Mouse (Mus musculus) gastrocnemius, postnatal 10 days (tissue): ENCODE measurements around the gene Aak1. TPM values are rescaled to one million over a fixed set of nuclear protein-coding genes. Genes with fewer than 3 reads are reported as not detected.

Source experiments
- DNase-seq: peaks from one replicate; pipeline ENCODE4 v3.0.0; 2021; ENCODE audit warnings: mixed read lengths
- long read RNA-seq, 2 experiments: library from polyadenylated mRNA; stranded (forward); transcript quantifications; one replicate each; pipeline ENCODE4 v2.0.0; 2021
- total RNA-seq, 2 experiments: library from RNA; stranded (reverse); gene quantifications; 2 replicates each; pipeline ENCODE4 v1.2.3; 2021

The Aak1 gene
- 10 to 100 TPM; 35.7 to 45.3 TPM for total RNA-seq
- long read RNA-seq, experiment 1, partial matches to known transcripts: 0 of 10 reads
- long read RNA-seq, experiment 1, other reads (novel, unspliced or antisense): 10 of 10 reads
- long read RNA-seq, experiment 2, partial matches to known transcripts: 0 of 4 reads
- long read RNA-seq, experiment 2, other reads (novel, unspliced or antisense): 4 of 4 reads

DNA sequence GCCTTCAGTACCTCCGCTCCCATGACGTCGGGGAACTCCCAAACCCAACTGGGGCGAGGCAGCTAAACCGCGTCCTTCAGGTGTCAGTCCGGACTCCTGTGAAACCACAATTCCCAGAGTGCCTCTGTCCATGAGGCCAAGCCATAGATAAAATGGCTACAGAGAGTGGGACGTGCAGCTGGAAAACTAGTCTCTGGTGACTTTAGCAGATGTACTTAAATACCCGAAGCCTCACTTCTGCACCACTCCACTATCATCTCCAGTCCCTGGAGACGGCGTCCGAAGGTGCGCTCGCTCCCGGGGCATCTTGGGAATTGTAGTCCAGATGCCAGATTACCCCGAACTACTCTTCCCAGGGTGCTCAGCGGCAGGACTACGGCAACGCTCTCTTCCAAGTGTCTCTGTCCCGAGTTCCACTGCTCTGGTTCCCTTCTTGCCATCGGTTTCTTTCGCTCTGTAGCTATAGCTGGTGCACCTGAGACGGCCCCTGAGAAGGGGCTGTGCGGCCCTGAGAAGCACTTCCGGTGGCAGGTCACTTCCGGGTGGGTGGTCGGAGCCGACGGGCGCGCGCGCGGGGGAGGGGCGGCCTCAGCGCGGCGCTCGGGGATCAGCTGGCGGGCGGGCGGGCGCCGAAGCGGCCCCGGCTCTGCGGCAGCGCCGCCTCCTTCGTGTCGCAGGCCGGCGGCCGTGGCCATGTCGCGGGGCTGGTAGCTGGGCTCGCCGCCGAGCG, at the start of gene Aak1:
Gene Aak1, plus strand, starts transcription at position 603 of the 730 bp plus-strand sequence.
- peak; percentile 93 for DNase-seq

DNA sequence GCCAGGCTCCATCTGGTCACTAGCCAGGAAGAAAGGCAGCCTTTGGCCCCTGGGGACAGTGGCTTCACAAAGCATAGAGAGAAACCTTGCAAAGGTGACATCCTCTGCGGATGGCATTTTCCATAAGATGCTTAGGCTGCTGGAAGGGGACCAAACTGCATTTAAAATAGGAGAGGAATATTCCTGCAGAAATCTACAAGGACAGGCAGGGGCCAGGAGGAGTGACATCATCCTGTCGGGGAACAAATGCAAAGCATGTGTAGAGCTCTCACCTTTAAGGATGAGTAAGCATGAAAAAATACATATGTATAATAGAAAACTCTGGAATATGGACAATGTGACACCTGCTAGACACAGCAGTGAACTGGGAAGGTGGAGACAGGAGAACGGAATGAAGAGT, 48.9 kb upstream of the Aak1 start:
- no peak for DNase-seq

DNA sequence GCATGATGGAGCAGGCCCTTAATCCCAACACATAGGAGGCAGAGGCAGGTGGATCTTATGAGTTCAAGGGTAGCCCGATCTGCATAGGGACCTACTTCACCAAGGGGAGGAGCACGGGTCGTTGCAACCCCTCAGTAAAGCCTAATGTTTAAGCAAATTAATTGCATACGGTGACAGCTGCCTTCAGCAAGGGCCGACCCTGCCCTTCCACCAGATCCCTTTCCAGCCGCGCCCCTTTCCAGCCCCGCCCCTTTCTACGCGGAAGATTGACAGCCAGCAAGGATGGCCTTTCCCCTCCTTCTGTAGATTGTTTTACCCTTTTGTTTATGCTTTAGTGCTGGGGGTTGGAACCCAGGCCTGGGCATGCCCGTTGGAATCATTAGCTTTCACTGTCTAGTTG, 47.9 kb upstream of the Aak1 start:
- no peak for DNase-seq

DNA sequence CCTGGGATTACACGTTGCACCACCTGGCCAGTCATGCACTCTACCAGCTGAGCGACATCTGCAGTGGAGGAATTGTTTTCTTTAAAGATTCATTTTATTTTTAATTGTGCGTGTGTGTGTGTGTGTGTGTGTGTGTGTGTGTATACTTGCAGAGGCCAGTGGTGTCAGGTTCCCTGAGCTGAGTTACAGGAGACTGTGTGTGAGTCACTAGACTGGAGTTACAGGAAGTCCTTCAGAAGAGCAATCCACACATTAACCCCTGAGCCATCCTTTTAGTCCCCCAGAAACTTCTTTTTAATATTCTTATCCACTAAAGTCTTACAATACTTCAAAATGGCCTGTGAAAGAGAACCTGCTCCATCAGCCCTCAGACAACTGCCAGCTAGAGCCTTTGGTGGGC, 44.7 kb upstream of the Aak1 start:
- DNase-seq: no peak

DNA sequence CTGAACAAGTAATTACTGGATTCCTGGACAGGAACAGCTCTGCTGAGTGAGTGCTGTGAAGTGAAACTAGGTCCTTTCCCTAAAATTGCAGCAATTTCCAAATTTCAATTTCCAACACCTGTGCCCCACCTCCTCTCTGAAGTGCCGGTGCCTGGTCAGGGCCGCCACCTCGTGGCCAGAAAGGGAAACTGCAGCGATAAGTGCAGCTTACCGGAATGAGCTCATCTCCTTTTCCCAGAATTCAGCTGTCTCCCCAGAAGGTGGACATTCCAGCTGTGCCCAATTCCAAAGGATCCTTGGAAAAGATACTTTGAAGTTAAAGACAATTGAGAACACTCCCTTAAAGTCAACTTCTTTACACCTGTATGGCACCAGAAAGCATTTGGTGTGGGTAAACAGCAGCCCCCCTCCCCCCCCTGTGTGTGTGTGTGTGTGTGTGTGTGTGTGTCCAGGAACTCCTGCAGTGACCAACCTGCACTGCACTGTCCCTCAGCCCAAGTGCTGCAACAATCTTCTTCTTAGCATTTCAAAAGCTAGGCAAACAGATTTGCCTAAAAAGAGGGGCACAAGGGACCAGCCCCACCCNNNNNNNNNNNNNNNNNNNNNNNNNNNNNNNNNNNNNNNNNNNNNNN, 42.7 kb upstream of the Aak1 start:
- peak; percentile 67 for DNase-seq

DNA sequence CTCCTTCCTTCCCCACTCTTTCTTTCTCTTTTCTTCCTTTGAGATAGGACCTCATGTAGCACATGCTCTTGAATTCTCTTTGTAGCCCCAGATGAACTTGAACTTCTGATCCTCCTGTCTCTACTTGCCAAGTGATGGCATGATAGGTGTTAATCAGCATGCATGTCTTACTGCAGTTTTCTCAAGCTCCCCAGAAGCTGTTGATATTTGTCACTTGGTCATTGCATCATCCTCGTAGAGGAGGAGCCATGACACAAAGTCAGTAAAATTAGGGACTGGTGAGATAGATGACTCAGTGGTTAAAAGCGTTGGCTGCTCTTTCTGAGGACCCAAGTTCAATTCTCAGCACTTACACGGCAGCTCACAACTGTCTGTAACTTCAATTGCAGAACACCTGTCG, 36.4 kb upstream of the Aak1 start:
- no peak for DNase-seq

DNA sequence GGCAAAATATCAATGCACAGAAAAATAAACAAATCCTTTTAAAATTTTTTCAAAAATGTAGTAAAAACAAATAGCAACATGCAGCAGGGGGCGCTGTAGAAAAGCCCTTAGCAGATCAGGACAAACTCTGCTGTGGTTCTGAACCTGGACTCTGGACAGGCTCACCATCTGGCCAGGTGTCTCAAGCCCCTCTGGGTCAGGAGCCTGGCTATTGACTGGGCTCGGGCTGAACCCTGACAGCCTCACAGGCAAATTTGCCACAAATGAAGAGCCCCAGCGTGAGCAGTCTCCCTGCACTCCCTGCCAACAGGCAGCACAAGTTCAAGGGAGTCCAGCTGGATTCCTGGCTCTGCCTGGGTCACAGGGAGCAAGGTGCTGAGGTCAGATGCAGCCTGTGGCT, 36.0 kb upstream of the Aak1 start:
- DNase-seq: peak; percentile 69

DNA sequence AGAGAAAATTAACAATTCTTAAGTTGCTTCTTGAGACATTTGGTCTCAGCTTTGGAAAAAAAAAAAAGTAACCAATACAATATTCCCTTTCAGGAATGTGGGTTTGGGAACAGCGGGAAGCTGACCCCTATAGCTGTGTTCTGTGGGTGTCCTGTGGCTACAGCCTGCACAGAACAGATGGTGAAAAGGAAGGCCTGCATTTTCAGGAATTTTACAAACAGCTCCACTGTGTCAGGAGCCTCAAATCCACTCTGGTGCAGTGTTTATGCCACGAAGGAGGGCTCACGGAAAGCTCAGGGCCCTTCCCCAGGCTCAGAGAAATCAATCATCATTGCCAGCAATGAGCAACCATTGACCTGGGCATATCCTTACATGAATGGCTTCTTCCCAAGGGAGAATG, 34.4 kb upstream of the Aak1 start:
- no peak for DNase-seq

DNA sequence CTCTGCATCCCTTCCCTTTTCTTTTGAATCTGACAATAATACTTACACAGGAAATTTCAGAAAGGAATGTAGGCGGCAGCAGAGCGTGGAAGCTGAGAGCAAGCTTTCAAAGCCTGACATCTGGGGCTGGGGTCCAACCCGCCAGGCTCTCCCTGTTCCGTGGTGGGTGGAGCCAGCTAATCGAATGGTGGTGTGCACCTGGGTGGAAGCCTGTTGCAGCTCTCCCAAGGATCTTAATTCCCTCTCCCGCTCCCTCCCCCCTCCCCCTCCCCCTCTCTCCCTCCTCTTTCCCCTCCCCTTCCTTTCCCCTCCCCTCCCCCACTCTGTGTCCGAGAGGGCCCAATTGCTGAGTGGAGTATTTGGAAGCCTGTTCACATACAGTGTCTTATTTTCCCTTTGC, 33.9 kb upstream of the Aak1 start:
- no peak for DNase-seq

DNA sequence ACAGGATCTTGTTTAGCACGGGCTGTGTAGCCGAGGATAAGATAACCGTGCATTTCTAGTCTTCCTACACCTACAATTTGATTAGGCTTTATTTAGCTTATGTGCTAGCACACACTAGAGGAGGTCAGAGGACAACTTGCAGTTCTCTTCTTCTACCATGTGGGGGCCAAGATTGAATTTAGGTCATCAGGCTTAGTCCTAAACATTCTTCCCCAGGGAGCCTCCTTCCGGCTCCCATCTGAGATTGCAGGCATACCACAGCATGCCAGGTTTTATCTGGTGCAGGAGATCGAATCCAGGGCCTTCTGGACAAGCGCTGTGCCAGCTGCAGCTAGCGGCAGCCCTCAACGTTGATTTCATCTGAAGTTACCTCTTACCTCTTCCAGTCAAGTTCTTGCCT, 32.7 kb upstream of the Aak1 start:
- DNase-seq: no peak

DNA sequence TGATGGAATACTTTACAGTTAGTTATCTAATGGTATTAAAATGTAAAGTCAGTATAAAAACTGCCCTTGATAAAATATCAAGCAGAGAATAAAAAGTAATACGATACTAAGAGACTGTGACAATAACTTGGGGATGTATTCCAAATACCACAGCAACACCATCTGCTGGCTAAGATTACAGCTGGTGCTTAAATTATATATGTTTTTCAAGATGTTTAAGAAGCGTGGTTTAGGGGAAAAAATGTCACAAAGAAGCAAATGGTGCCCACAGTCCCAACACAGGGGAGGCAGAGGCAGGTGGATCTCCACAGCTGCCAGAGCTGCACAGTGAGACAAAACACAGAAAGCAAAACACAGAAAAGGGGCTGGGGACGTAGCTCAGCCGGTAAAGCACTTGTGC, 30.4 kb upstream of the Aak1 start:
- DNase-seq: no peak

DNA sequence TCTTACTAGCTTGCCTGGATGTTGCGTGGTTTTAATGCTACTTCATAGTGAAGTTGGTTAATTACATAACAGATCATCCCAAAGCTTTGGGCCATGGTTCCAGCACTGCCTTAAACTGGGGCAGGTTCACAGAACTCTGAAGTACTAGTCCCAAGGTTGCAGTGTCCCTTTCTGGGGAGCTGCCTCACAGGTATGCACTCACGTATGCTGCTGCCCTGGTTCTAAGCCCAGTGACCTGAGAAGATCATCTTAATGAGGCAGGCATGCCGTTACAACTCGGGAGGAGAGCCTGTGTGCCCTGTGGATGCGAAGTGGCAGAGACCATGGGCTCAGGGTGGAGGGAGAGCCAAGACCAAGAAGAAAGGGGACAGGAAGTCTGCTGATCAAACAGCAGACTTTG, 29.4 kb upstream of the Aak1 start:
- DNase-seq: no peak

DNA sequence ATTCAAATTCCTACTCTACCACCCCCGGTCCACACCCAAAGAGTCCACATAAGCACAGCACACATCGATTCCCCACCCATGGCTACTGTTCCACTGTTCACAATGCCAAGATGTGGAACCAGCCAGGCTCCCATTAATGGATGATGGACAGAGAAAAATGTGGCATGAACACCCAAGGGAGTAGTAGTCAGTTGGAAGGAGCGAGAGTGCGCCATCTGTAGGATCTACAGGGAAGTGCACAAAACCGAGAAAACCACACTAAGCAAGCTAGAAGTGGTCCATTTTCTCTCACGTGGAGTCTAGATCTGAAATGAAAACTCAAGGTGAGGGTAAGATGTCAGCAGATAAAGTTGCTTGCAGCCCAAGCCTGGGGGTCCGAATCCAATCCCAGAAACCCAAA, 28.6 kb upstream of the Aak1 start:
- DNase-seq: no peak

DNA sequence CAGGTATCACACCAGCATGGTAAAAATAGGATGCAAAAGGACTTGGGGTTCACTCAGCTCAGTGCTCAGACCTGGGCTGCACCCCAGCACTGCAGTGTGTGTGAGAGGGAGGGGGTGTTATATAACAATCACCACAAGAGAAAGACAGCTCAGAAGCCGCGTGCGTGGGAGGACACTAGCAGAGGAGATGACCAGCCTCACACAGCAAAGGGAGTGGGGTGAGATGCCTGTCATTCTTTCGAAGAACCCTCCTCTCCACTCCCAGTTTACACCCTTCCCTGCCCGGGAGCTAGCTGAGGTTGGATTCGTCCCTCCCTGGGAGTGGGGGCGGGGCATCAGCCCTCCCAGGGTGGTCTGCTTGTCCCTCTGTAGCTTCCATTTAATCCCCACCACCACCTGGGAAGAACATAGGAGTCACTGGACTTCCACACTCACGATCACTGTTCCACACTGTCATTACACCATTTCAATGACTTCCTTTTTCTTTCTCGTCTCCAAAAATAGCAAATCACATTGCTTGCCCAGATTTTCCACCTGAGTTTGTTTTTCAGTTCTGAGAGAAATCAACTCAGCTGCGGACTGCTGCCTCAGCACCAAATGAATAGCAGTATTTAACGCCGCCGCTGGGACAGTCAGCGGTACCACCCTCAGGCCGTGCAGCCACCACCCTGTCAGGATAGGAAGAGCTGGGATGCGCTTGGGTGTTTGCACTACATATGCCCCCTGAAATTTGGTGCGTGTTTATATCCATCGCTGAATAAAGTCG, 26.8 kb upstream of the Aak1 start:
- peak; percentile 23 for DNase-seq

DNA sequence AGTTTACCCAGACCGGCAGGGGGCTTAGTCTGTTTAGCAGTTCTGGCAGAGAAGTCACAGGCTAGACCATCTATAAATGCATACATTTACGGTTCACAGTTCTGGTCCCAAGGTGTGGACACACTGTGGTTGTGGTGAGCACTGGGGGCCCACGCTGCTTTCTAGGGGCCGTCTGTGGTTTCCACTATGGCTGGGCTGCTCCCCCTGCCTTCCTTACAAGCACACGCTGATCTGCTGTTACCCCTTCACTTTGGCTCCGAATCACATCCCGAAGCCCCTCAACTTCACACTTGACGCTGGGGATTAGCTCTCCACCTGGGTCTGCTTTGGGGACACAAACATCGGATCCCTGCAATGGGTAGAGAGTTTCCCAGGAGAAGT, 26.3 kb upstream of the Aak1 start:
- DNase-seq: no peak

DNA sequence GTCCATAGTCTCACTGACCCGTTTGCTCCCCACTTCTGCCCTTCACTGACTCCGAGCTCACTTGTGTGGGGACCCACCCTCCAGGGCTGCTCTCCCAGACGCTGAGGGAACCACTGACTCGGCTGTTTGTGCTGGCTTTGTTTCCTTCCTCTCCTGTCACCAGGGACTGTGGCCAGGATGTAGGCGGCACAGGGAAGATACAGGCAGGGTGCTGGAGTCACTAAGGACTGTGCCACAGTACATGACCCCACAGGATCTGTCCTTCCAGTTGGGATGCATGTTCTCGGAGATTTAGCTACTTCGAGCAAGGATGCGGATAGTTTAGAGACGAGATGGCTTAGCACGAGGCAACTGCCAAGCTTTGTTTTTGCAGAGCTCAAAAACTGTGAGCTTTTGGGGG, 25.5 kb upstream of the Aak1 start:
- no peak for DNase-seq

DNA sequence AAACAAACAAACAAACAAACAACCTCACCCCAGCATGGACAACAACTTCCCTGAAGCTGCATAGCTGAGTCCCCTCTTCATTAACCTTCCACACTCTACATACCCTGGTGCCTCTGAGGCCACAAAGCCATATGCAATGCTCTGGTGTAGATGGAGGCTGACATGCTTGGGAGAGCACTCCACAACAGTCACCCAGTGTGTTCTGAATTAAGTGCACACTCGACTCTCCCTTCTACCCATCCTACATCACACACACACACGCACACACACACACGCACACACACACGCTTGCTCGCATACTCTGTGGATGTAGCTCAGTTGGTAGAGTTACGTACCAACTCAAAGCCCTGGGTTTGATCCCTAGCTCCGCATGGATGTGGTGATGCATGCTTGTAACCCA, 24.9 kb upstream of the Aak1 start:
- no peak for DNase-seq

DNA sequence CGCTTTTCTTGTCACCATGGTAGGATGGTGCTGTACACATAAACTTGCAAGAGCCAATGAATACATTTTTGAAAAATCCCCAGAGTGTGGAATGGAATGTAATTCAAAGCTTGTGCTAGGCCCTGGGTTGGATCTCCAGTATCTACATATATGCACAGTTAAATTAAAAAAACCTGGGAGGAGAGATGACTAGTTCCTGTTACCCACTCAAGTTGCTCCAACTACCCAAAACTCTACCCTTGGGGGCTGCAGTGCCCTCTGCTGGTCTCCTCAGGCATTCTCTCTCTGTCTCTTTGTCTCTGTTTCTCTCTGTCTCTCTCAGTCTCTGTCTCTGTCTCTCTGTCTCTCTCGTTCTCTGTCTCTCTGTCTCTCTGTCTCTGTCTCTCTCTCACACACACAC, 21.9 kb upstream of the Aak1 start:
- DNase-seq: no peak

DNA sequence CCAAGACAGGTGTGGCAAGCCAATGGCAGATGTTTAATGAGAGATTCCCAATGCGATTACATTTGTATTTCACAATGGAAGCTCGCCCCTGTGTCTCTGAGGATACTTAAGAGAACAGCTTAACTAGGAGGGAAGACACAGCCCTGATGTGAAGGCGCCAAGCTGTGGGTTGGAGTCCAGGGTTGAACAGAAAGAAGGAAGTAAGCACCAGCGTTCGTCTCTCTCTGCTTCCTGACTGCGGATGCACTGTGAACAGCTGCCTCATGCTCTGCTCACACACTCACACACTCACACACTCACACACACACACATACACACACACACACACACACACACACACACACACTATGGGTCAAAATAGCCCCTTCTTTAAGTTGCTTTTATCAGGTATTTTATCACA, 19.5 kb upstream of the Aak1 start:
- DNase-seq: no peak

DNA sequence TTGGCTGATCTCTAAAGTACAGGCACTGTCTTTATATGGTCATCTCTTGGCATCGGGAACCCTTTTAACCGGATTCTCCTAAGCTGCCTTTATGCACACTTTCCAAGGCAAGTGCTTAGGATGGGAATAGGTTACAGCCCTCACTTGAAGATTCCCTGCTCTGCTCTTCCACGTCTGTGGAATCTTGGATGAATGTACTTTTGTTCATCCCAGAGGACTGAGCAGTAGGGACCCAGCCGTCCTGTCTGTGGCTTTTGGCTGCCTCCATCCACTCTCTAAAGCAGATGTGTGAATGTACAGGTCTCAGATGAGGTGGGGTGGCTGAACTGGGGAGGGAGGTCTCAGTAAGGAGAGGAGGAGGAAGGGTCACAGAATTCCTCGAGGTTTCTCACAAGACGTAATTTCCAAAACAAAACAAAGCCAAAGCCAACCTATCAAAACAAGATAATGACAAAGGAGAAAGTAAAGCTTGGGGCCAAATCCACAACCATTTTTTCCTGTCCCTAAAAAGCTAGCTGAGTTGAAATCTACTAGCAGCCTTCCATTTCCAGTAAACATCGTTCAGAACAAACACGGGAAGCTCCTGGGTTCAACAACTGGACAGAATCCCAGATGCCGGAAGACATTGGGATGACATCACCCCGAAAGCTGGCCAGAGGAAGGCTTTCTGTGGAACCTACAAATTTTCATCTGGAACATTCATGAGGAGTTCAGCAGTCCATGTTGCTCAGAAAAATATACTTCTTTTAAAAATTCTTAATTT, 18.4 kb upstream of the Aak1 start:
- no peak for DNase-seq

DNA sequence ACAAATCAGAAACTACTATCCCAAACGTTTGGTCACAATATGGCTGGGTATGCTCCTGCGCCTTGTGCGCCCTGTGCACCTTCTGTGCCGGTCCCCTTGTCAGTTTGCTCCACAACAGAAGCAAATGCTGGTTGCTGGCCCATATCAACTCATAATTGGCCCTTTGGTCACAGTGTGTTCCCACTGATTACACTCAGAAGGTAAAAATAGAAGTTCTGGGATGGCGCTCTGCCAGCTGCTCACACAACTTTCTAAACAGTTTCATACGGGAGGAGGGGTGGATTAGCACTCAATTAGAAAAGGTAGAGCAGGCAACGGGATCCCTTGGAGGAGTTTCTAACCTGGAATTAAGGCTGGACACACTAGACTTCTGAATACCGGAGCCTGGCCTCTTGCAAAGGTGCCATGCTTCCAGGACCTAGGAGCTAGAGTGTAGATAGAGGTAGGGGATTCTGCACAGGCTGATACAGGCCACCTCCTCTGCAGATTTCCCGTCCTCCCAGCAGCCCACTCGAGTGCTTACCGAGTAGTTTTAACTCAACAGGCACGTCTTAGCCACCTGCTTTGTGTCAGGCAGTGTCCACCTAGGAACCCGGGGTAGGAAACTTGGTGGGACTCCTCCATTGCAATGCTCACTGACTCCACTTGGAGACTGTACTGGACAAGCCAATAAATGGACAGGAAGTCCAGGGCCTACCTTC, 16.4 kb upstream of the Aak1 start:
- DNase-seq: peak; percentile 54

DNA sequence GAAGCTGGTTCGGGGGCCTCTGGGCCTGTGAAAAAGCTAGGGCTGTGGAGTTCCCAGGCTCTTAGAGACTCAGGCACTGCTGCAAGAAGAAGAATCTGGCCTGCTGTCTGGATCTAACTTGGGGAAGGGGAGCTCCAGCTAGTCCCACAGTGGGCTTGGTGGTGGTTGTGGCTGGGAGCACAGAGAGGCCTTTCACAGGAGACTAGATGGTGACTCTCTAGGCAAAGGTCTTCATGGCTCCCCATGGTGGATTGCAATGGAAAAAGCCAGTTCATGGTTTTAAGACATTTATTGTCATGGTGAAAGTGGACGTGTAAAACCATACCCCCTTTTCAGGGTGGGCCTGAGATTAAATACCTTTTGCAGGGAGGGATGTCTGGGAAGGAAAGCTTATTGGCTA, 10.2 kb upstream of the Aak1 start:
- DNase-seq: no peak
